20 mouse cellular contexts compared by ENCODE assay signal in the genomic region with DNA sequence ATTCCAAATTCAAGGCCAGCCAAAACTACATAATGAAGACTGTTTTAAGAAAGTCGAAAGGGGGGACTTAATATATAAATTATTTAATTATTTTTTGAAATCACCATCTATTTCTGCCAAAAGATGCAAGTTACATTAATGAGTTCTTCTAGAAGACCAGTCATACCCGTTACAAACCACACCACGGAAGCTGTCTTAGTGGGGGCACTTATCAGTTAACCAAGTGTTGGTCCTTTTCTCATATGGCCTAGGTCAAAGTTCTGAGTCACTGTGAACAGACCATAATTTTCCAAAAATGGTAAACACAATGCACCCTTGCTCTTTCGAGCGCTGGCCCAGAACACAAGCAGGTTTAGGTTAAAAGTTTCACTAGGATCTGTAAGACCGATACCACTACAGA.
"Had no signal": no experiment of that assay in that cellular context is flagged by ENCODE, and none has a peak within 500 bp of the region (broad histone marks: within the 10 kb centered on the region; RNA-seq: fewer than 3 reads in every experiment).

No protein-coding gene starts in this region.

- H3K4me3 ChIP-seq: left cerebral cortex, adult 2 months; lung, embryonic 15.5 days; midbrain, embryonic 12.5 days; midbrain, embryonic 15.5 days; neural tube, embryonic 12.5 days; neural tube, embryonic 15.5 days; stomach, embryonic 15.5 days had no signal

- DNase-seq: kidney, adult 2 months; kidney, postnatal 25 days; layer of hippocampus, postnatal 36 days; lung, adult 18-20 months; lung, postnatal 10 days; lung, postnatal 36 days; right cerebral cortex, adult 18-20 months; right cerebral cortex, postnatal 25 days; spleen, adult 18-20 months; thymus, postnatal 36 days had no signal

- H3K27me3 ChIP-seq: lung, embryonic 15.5 days; midbrain, embryonic 12.5 days; midbrain, embryonic 15.5 days; neural tube, embryonic 12.5 days; neural tube, embryonic 15.5 days; stomach, embryonic 15.5 days had no signal

- H3K4me2 ChIP-seq: midbrain, embryonic 12.5 days; midbrain, embryonic 15.5 days; neural tube, embryonic 12.5 days; neural tube, embryonic 15.5 days; stomach, embryonic 15.5 days had no signal

- H3K27ac ChIP-seq: kidney, postnatal 0 days; left cerebral cortex, adult 2 months; liver, embryonic 14.5 days; midbrain, embryonic 12.5 days; midbrain, embryonic 15.5 days; neural tube, embryonic 12.5 days; neural tube, embryonic 15.5 days; stomach, embryonic 15.5 days had no signal

- H3K4me1 ChIP-seq: neural tube, embryonic 12.5 days had no signal

- H3K9me3 ChIP-seq: lung, embryonic 15.5 days; midbrain, embryonic 12.5 days; midbrain, embryonic 15.5 days; neural tube, embryonic 12.5 days; neural tube, embryonic 15.5 days; stomach, embryonic 15.5 days had no signal

- H3K36me3 ChIP-seq: lung, embryonic 15.5 days; midbrain, embryonic 12.5 days; midbrain, embryonic 15.5 days; neural tube, embryonic 12.5 days; neural tube, embryonic 15.5 days; stomach, embryonic 15.5 days had no signal

- H3K9ac ChIP-seq: liver, embryonic 14.5 days; lung, embryonic 15.5 days; midbrain, embryonic 12.5 days; midbrain, embryonic 15.5 days; neural tube, embryonic 12.5 days; neural tube, embryonic 15.5 days; stomach, embryonic 15.5 days had no signal

- ATAC-seq: intestine, postnatal 0 days had no signal
